Mouse (Mus musculus): Measurements from ENCODE around the gene Crispld2. TPM values are rescaled to one million over a fixed set of nuclear protein-coding genes. Genes with fewer than 3 reads are reported as not detected.
A peak's percentile ranks its signal among the peaks of the same experiment; 100 is the strongest.

Crispld2 gene
- total RNA-seq (2012; rRNA removed): 4.4 and 12.1 TPM in 2 replicates

GRCm38 (mm10) chr8:119992249-119992648 lies at the start of gene Crispld2:
Gene Crispld2, plus strand, starts transcription at chr8:119992438.
- TF ChIP-seq ZNF384 (IDR thresholded peaks at IDR 0.05; ENCODE audit: low read depth, low read length) (no peak), MAFK (IDR thresholded peaks at IDR 0.05; ENCODE audit: insufficient read depth, low read depth, low read length) (no peak), CHD2 (IDR thresholded peaks at IDR 0.05; ENCODE audit: low read depth, low read length) (no peak)
- in situ Hi-C loops (cut with MboI; ENCODE audit: low sequenced_read_pairs in 2 of 2, unreplicated experiment in 2 of 2): no loop called here

GRCm38 (mm10) chr8:119943616-119944015 lies 48.6 kb upstream of the Crispld2 start:
- Histone ChIP-seq H3K4me3 (ENCODE audit: insufficient read depth in 1 of 2, low read depth in 1 of 2, low read length in 2 of 2, poor library complexity in 1 of 2, severe bottlenecking in 1 of 2) (no peak overlapping the region), H3K27ac (ENCODE audit: insufficient read depth, low read depth, low read length, poor library complexity, severe bottlenecking) (no peak overlapping the region), H3K4me1 (ENCODE audit: control insufficient read depth in 2 of 2, insufficient read depth in 2 of 2, low read length in 2 of 2, poor library complexity in 1 of 2) (peaks cover 3 to 7% of the 10 kb centered on the region in 2 experiments; a peak in 3 of 4 replicates), H3K9me3 (ENCODE audit: control insufficient read depth, insufficient read depth, low read depth, low read length) (no peaks in the 10 kb centered on the region), H3K9ac (ENCODE audit: insufficient read depth, low read depth, low read length, poor library complexity, severe bottlenecking) (no peak overlapping the region), H3K36me3 (ENCODE audit: control insufficient read depth, insufficient read depth, low read length, poor library complexity, severe bottlenecking) (peaks cover 68% of the 10 kb centered on the region)
- DNase-seq (ENCODE audit: low read depth, low spot score): no peak
- in situ Hi-C loops (cut with MboI; ENCODE audit: low sequenced_read_pairs in 2 of 2, unreplicated experiment in 2 of 2): no loop called here
- TF ChIP-seq ZC3H11A (IDR thresholded peaks at IDR 0.05; ENCODE audit: borderline replicate concordance, low read depth, low read length) (no peak), HCFC1 (IDR thresholded peaks at IDR 0.05; ENCODE audit: borderline replicate concordance, insufficient read depth, low read length) (no peak), MAFK (IDR thresholded peaks at IDR 0.05; ENCODE audit: insufficient read depth, low read depth, low read length) (no peak), ZNF384 (IDR thresholded peaks at IDR 0.05; ENCODE audit: low read depth, low read length) (no peak)

More at GRCm38 (mm10) chr8:119992249-119992648, at the start of gene Crispld2:
- DNase-seq (ENCODE audit: low read depth, low spot score): peak; percentile 88
- peak within 1 kb of the TSS; percentile 45 to 67 for H3K4me3 ChIP-seq (ENCODE audit: insufficient read depth in 1 of 2, low read depth in 1 of 2, low read length in 2 of 2, poor library complexity in 1 of 2, severe bottlenecking in 1 of 2)
- 0 out of 4 replicates have a peak, but pooled peaks cover 2% of the 10 kb centered on the region in 2 experiments for H3K4me1 ChIP-seq (ENCODE audit: control insufficient read depth in 2 of 2, insufficient read depth in 2 of 2, low read length in 2 of 2, poor library complexity in 1 of 2)
- no peaks in the 10 kb centered on the region for H3K36me3 ChIP-seq (ENCODE audit: control insufficient read depth, insufficient read depth, low read length, poor library complexity, severe bottlenecking)
- no peak within 1 kb of the TSS for H3K27ac ChIP-seq (ENCODE audit: insufficient read depth, low read depth, low read length, poor library complexity, severe bottlenecking)
- no peak within 1 kb of the TSS; the same call in 1 of the 2 replicates for H3K9ac ChIP-seq (ENCODE audit: insufficient read depth, low read depth, low read length, poor library complexity, severe bottlenecking)
- no peaks in the 10 kb centered on the region for H3K9me3 ChIP-seq (ENCODE audit: control insufficient read depth, insufficient read depth, low read depth, low read length)

GRCm38 (mm10) chr8:119944096-119944811 lies 48.0 kb upstream of the Crispld2 start:
- H3K4me1 ChIP-seq (ENCODE audit: control insufficient read depth in 2 of 2, insufficient read depth in 2 of 2, low read length in 2 of 2, poor library complexity in 1 of 2): peaks cover 3 to 8% of the 10 kb centered on the region in 2 experiments; a peak in 1 of 4 replicates
- no peak overlapping the region for H3K9ac ChIP-seq (ENCODE audit: insufficient read depth, low read depth, low read length, poor library complexity, severe bottlenecking)
- no peak for TF ChIP-seq HCFC1 (IDR thresholded peaks at IDR 0.05; ENCODE audit: borderline replicate concordance, insufficient read depth, low read length)
- TF ChIP-seq ZC3H11A (IDR thresholded peaks at IDR 0.05; ENCODE audit: borderline replicate concordance, low read depth, low read length): no peak
- no peak for TF ChIP-seq ZNF384 (IDR thresholded peaks at IDR 0.05; ENCODE audit: low read depth, low read length)
- no peak for TF ChIP-seq MAFK (IDR thresholded peaks at IDR 0.05; ENCODE audit: insufficient read depth, low read depth, low read length)
- TF ChIP-seq CHD2 (IDR thresholded peaks at IDR 0.05; ENCODE audit: low read depth, low read length): no peak
- DNase-seq (ENCODE audit: low read depth, low spot score): peak; percentile 60
- no peaks in the 10 kb centered on the region for H3K9me3 ChIP-seq (ENCODE audit: control insufficient read depth, insufficient read depth, low read depth, low read length)
- peaks cover 74% of the 10 kb centered on the region for H3K36me3 ChIP-seq (ENCODE audit: control insufficient read depth, insufficient read depth, low read length, poor library complexity, severe bottlenecking)
- H3K4me3 ChIP-seq (ENCODE audit: insufficient read depth in 1 of 2, low read depth in 1 of 2, low read length in 2 of 2, poor library complexity in 1 of 2, severe bottlenecking in 1 of 2): no peak overlapping the region
- H3K27ac ChIP-seq (ENCODE audit: insufficient read depth, low read depth, low read length, poor library complexity, severe bottlenecking): no peak overlapping the region
- in situ Hi-C loops (cut with MboI; ENCODE audit: low sequenced_read_pairs in 2 of 2, unreplicated experiment in 2 of 2): no loop called here

GRCm38 (mm10) chr8:119946326-119946865 lies 45.8 kb upstream of the Crispld2 start:
- H3K36me3 ChIP-seq (ENCODE audit: control insufficient read depth, insufficient read depth, low read length, poor library complexity, severe bottlenecking): peaks cover 76% of the 10 kb centered on the region
- peaks cover 3% of the 10 kb centered on the region in 2 experiments; a peak in 1 of 4 replicates for H3K4me1 ChIP-seq (ENCODE audit: control insufficient read depth in 2 of 2, insufficient read depth in 2 of 2, low read length in 2 of 2, poor library complexity in 1 of 2)
- TF ChIP-seq CHD2 (IDR thresholded peaks at IDR 0.05; ENCODE audit: low read depth, low read length): no peak
- no peak for TF ChIP-seq ZC3H11A (IDR thresholded peaks at IDR 0.05; ENCODE audit: borderline replicate concordance, low read depth, low read length)
- TF ChIP-seq ZNF384 (IDR thresholded peaks at IDR 0.05; ENCODE audit: low read depth, low read length): no peak
- no peak for TF ChIP-seq MAFK (IDR thresholded peaks at IDR 0.05; ENCODE audit: insufficient read depth, low read depth, low read length)
- H3K27ac ChIP-seq (ENCODE audit: insufficient read depth, low read depth, low read length, poor library complexity, severe bottlenecking): no peak overlapping the region
- in situ Hi-C loops (cut with MboI; ENCODE audit: low sequenced_read_pairs in 2 of 2, unreplicated experiment in 2 of 2): no loop called here
- no peak overlapping the region for H3K4me3 ChIP-seq (ENCODE audit: insufficient read depth in 1 of 2, low read depth in 1 of 2, low read length in 2 of 2, poor library complexity in 1 of 2, severe bottlenecking in 1 of 2)
- DNase-seq (ENCODE audit: low read depth, low spot score): no peak
- H3K9me3 ChIP-seq (ENCODE audit: control insufficient read depth, insufficient read depth, low read depth, low read length): no peaks in the 10 kb centered on the region
- no peak overlapping the region for H3K9ac ChIP-seq (ENCODE audit: insufficient read depth, low read depth, low read length, poor library complexity, severe bottlenecking)
